ENCODE assay signal across 12 mouse cellular contexts in genomic region chr12:85126986-85127603, GRCm38 (mm10). TPM values are rescaled to one million over a fixed set of nuclear protein-coding genes. Genes with fewer than 3 reads are reported as not detected.
DNase-seq lines count a peak whose midpoint lies in the region; TF ChIP-seq lines count a peak whose summit lies in the region.
"Had no signal": no experiment of that assay in that cellular context is flagged by ENCODE, and none has a peak within 500 bp of the region (broad histone marks: within the 10 kb centered on the region; RNA-seq: fewer than 3 reads in every experiment).

No protein-coding gene starts in this region.

- TF ChIP-seq POLR2A in brain, embryonic 14.5 days (IDR thresholded peaks at IDR 0.05; ENCODE audit: borderline replicate concordance, extremely low read depth, insufficient read depth, insufficient read length, poor library complexity, severe bottlenecking): no peak

- TF ChIP-seq CTCF in brain, embryonic 14.5 days (IDR thresholded peaks at IDR 0.05; ENCODE audit: borderline replicate concordance, extremely low read depth, insufficient read depth, insufficient read length): no peak

- intact Hi-C loops in left cerebral cortex, postnatal 4 days (cut with DNase I): no loop called here

- H3K27me3 ChIP-seq in limb, embryonic 10.5 days (ENCODE audit: low read depth, poor library complexity, severe bottlenecking): no peaks in the 10 kb centered on the region

- H3K4me1 ChIP-seq in limb, embryonic 10.5 days: no peaks in the 10 kb centered on the region

- no peaks in the 10 kb centered on the region for H3K9me3 ChIP-seq in limb, embryonic 10.5 days (replicated peaks)
- H3K9me3 ChIP-seq: G1E had no signal

- H3K36me3 ChIP-seq in limb, embryonic 10.5 days: peaks cover 96% of the 10 kb centered on the region

- H3K4me3 ChIP-seq in limb, embryonic 10.5 days: no peak overlapping the region

- WGBS in limb, embryonic 10.5 days: 95% methylated on average over 8 of the region's 8 CpGs

- no peak overlapping the region for H3K27ac ChIP-seq in limb, embryonic 10.5 days

- DNase-seq in 3134 (ENCODE audit: extremely low read depth, insufficient read length, low spot score) (peak; percentile 47), 3T3-L1 (ENCODE audit: low read depth, low spot score) (peak; percentile 93)
- DNase-seq in brain, embryonic 14.5 days (ENCODE audit: low read depth): peak; percentile 49
- peak; percentile 62 for DNase-seq in kidney, postnatal 10 days
- no peak for DNase-seq in adrenal gland, postnatal 14 days
- no peak for DNase-seq in limb, embryonic 10.5 days (ENCODE audit: low spot score)
- no peak for DNase-seq in left cerebral cortex, postnatal 4 days
- DNase-seq: cerebellum, postnatal 14 days; heart, postnatal 10 days; thymus, adult 18-20 months had no signal

RNA-seq across cellular contexts. Expression of gene Dlst, which starts 16.5 kb away (rescaled TPM):
- 145 and 157 TPM in 2 replicates for polyA plus RNA-seq in brain, embryonic 14.5 days (2012; rRNA removed)
- total RNA-seq in adrenal gland, postnatal 14 days (2021): 692 and 702 TPM in 2 replicates
- polyA plus RNA-seq in limb, embryonic 10.5 days (2016; fragmentation: Nextera tagmentation; extraction: Ambion mirVana): 116 and 123 TPM in 2 replicates
- 100 to 1,000 TPM; 157 to 166 TPM for total RNA-seq in left cerebral cortex, postnatal 4 days (2021)

RNA-seq across cellular contexts. Expression of gene Prox2, which starts 16.5 kb away (rescaled TPM):
- polyA plus RNA-seq in brain, embryonic 14.5 days (2012; rRNA removed): 0.60 and 0.98 TPM in 2 replicates
- 4.7 and 6.7 TPM in 2 replicates for total RNA-seq in adrenal gland, postnatal 14 days (2021)
- 2.4 and 2.7 TPM in 2 replicates for polyA plus RNA-seq in limb, embryonic 10.5 days (2016; fragmentation: Nextera tagmentation; extraction: Ambion mirVana)
- 1 to 10 TPM in 1 of 2 experiments, under 1 TPM in 1; 0.64 to 1.5 TPM for total RNA-seq in left cerebral cortex, postnatal 4 days (2021)

RNA-seq across cellular contexts. Expression of gene Rps6kl1, which starts 24.0 kb away (rescaled TPM):
- polyA plus RNA-seq in brain, embryonic 14.5 days (2012; rRNA removed): 26.9 and 28.2 TPM in 2 replicates
- 1.7 and 2.2 TPM in 2 replicates for total RNA-seq in adrenal gland, postnatal 14 days (2021)
- 0.39 and 0.45 TPM in 2 replicates for polyA plus RNA-seq in limb, embryonic 10.5 days (2016; fragmentation: Nextera tagmentation; extraction: Ambion mirVana)
- total RNA-seq in left cerebral cortex, postnatal 4 days (2021): 10 to 100 TPM; 41.2 to 44.1 TPM
- total RNA-seq: granulocyte monocyte progenitor cell, adult 5-6 weeks had no signal

RNA-seq across cellular contexts. Expression of gene Pgf, which starts 50.5 kb away (rescaled TPM):
- 5.0 and 5.7 TPM in 2 replicates for polyA plus RNA-seq in brain, embryonic 14.5 days (2012; rRNA removed)
- total RNA-seq in adrenal gland, postnatal 14 days (2021): 0.85 and 1.2 TPM in 2 replicates
- 6.9 and 9.6 TPM in 2 replicates for polyA plus RNA-seq in limb, embryonic 10.5 days (2016; fragmentation: Nextera tagmentation; extraction: Ambion mirVana)
- 1 to 10 TPM; 5.1 to 6.4 TPM for total RNA-seq in left cerebral cortex, postnatal 4 days (2021)
- total RNA-seq: granulocyte monocyte progenitor cell, adult 5-6 weeks had no signal
- polyA plus RNA-seq: G1E had no signal

Comparison
In these comparisons a context has a peak if more than half of its experiments do, and no peak if none do; other contexts are left out.
1. DNase-seq: peak in 3134 (single experiment), 3T3-L1 (single experiment), brain, embryonic 14.5 days (single experiment) and kidney, postnatal 10 days (single experiment); none in adrenal gland, postnatal 14 days (single experiment), limb, embryonic 10.5 days (single experiment) and left cerebral cortex, postnatal 4 days (single experiment).
2. RNA of gene Rps6kl1, which starts 24.0 kb away (total RNA-seq): 41.2 to 44.1 TPM in left cerebral cortex, postnatal 4 days; 1.7 to 2.2 TPM in adrenal gland, postnatal 14 days; every median in the first group is over 10 times any median in the second.